Mouse (Mus musculus) cerebellum, adult 2 months (tissue): ENCODE results near the gene Naga.

Experiments
- CTCF ChIP-seq: fragments of 200-500 bp; IDR thresholded peaks from 2 replicates; pipeline ENCODE4 v1.5.1; 2011; ENCODE audit warnings: low read depth, mild to moderate bottlenecking, control low read depth, low read length, moderate library complexity, borderline replicate concordance; ENCODE audit not compliant: insufficient read depth
- POLR2A ChIP-seq: fragments of 200-500 bp; IDR thresholded peaks from 2 replicates; pipeline ENCODE4 v1.6.1; 2011; ENCODE audit warnings: low read length, control low read depth, borderline replicate concordance; ENCODE audit not compliant: insufficient read depth

GRCm38 (mm10) chr15:82339634-82340254, 1.0 kb upstream of the Naga start:
- no peak for TF ChIP-seq CTCF
- TF ChIP-seq POLR2A: no peak
